Mouse (Mus musculus): ENCODE results near the gene Amt. TPM values are rescaled to one million over a fixed set of nuclear protein-coding genes. Genes with fewer than 3 reads are reported as not detected.
"Not testable (repeated sequence)": the region's sequence is repeated elsewhere in the genome, so short reads cannot be mapped to it uniquely, and the experiment has no call there.

Amt gene
- polyA plus RNA-seq, 1 experiment: 2.0 TPM

GRCm38 (mm10) chr9:108272691-108273090 lies 24.0 kb upstream of the Amt start:
- H3K4me1 ChIP-seq (ENCODE audit: control insufficient read depth, insufficient read depth, insufficient read length, low read length): peaks cover 10% of the 10 kb centered on the region
- 0 out of 2 replicates have a peak overlapping the region, but pooled peaks have one; percentile 5 for H3K4me3 ChIP-seq (ENCODE audit: insufficient read depth, low read depth, low read length)
- H3K27ac ChIP-seq (replicated peaks; ENCODE audit: low read depth, low read length): peak overlapping the region; percentile 64; the same call in 1 of the 2 replicates

- Histone ChIP-seq H3K4me1 (ENCODE audit: control insufficient read depth, insufficient read depth, insufficient read length, low read length) (peaks cover 10% of the 10 kb centered on the region), H3K27ac (replicated peaks; ENCODE audit: low read depth, low read length) (peak overlapping the region; percentile 64), H3K4me3 (ENCODE audit: insufficient read depth, low read depth, low read length) (peak overlapping the region; percentile 19; the same call in 1 of the 2 replicates)
Observed at GRCm38 (mm10) chr9:108273485-108273884, 23.2 kb upstream of the Amt start.

GRCm38 (mm10) chr9:108274476-108275330 lies 21.9 kb upstream of the Amt start:
- Histone ChIP-seq H3K4me3 (ENCODE audit: insufficient read depth, low read depth, low read length) (peak overlapping the region; percentile 49), H3K4me1 (ENCODE audit: control insufficient read depth, insufficient read depth, insufficient read length, low read length) (peaks cover 14% of the 10 kb centered on the region), H3K27ac (replicated peaks; ENCODE audit: low read depth, low read length) (peak overlapping the region; percentile 71)

DNA sequence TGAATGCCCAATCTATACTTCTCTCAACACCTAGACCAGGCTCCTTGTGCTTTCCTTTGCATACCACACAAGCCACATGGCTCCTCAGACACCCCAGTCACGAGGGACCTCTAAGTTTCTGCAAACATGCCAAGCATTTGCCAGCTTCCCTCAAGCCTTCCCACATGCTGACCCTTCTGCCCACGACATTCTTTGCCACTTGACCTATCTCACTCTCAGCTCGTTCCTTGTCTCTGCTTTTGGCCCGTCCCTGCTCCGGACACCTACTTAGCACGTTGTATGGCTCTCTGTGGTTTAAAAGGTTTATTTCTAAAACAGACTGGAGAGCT lies 21.4 kb upstream of the Amt start:
- H3K27ac ChIP-seq (replicated peaks; ENCODE audit: low read depth, low read length): peak overlapping the region; percentile 71
- H3K4me1 ChIP-seq (ENCODE audit: control insufficient read depth, insufficient read depth, insufficient read length, low read length): peaks cover 14% of the 10 kb centered on the region
- no peak overlapping the region for H3K4me3 ChIP-seq (ENCODE audit: insufficient read depth, low read depth, low read length)

GRCm38 (mm10) chr9:108278697-108279450 lies 17.8 kb upstream of the Amt start:
- Histone ChIP-seq H3K4me1 (ENCODE audit: control insufficient read depth, insufficient read depth, insufficient read length, low read length) (peaks cover 7% of the 10 kb centered on the region), H3K27ac (replicated peaks; ENCODE audit: low read depth, low read length) (peak overlapping the region; percentile 91), H3K4me3 (ENCODE audit: insufficient read depth, low read depth, low read length) (no peak overlapping the region)

DNA sequence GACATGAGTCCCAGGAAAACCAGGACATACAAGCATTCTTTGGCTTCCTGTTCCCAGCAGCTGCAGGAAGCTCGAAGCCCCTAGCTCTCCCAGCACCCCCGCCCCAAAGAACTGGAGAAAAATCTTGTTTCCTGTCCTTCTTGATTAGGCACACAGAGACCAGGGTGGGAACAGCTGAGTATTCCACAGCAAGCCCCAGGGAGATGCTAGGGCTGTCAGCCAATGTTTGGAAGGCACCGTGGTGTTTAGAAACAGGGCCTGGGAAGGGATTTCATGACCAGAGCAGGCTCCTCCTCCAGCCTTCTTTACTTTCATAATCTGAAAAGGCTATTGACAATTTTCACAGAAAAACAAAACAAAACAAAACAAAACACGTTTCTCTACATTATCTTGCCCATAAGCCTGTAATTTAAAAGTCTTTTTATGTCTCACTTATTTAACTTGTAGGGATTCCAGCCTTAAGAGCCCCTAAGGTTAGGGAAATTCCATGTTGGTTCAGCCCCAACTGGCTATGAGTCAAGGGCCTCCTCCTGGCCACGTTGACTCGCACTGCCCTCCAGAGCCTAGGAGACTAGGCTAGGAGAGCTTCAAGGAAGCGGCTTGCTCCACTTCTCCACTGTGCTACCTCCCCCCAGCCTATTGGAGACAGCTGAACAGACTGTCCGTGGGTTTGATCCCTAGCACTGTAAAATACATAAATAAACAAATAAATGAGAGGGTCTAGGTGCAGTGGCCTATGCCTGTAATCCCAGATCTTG lies 16.4 kb upstream of the Amt start:
- peak overlapping the region; percentile 72 for H3K27ac ChIP-seq (replicated peaks; ENCODE audit: low read depth, low read length)
- no peak overlapping the region for H3K4me3 ChIP-seq (ENCODE audit: insufficient read depth, low read depth, low read length)
- H3K4me1 ChIP-seq (ENCODE audit: control insufficient read depth, insufficient read depth, insufficient read length, low read length): peaks cover 6% of the 10 kb centered on the region

- peaks cover 2% of the 10 kb centered on the region for H3K4me1 ChIP-seq (ENCODE audit: control insufficient read depth, insufficient read depth, insufficient read length, low read length)
- no peak overlapping the region for H3K27ac ChIP-seq (replicated peaks; ENCODE audit: low read depth, low read length)
- no peak overlapping the region for H3K4me3 ChIP-seq (ENCODE audit: insufficient read depth, low read depth, low read length)
Observed at GRCm38 (mm10) chr9:108284410-108284809, 12.2 kb upstream of the Amt start.

- H3K4me3 ChIP-seq (ENCODE audit: insufficient read depth, low read depth, low read length); H3K4me1 ChIP-seq (ENCODE audit: control insufficient read depth, insufficient read depth, insufficient read length, low read length); H3K27ac ChIP-seq (replicated peaks; ENCODE audit: low read depth, low read length): not testable (repeated sequence)
Observed at GRCm38 (mm10) chr9:108287526-108288238, 9.0 kb upstream of the Amt start.

DNA sequence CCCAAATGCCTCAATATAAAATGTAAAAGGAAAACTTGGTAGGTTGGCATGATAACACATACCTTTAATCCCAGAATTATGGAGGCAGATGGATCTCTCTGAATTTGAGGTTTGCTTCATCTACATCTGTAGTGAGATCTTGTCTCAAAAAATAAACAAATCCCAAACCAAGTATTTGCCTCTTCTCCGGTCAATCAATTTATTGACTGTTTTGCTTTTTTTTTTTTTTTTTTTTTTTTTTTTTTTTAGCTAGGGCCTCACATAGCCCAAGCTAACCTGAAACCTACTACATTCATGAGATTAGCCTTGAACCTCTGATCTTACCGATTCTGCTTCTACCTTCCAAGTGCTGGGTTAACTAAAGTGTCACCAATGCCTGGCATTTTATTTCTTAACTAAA lies 7.3 kb upstream of the Amt start:
- H3K27ac ChIP-seq (replicated peaks; ENCODE audit: low read depth, low read length): no peak overlapping the region
- no peak overlapping the region for H3K4me3 ChIP-seq (ENCODE audit: insufficient read depth, low read depth, low read length)

GRCm38 (mm10) chr9:108290016-108290750 lies 6.5 kb upstream of the Amt start, which contains the start of gene Nicn1:
Nicn1 (plus strand) TSS chr9:108290429.
- no peaks in the 10 kb centered on the region for H3K4me1 ChIP-seq (ENCODE audit: control insufficient read depth, insufficient read depth, insufficient read length, low read length)
- peak within 1 kb of the TSS; percentile 38 for H3K27ac ChIP-seq (replicated peaks; ENCODE audit: low read depth, low read length)
- peak within 1 kb of the TSS; percentile 67 for H3K4me3 ChIP-seq (ENCODE audit: insufficient read depth, low read depth, low read length)

More for the DNA sequence above, 7.3 kb upstream of the Amt start:
- no peaks in the 10 kb centered on the region for H3K4me1 ChIP-seq (ENCODE audit: control insufficient read depth, insufficient read depth, insufficient read length, low read length)

DNA sequence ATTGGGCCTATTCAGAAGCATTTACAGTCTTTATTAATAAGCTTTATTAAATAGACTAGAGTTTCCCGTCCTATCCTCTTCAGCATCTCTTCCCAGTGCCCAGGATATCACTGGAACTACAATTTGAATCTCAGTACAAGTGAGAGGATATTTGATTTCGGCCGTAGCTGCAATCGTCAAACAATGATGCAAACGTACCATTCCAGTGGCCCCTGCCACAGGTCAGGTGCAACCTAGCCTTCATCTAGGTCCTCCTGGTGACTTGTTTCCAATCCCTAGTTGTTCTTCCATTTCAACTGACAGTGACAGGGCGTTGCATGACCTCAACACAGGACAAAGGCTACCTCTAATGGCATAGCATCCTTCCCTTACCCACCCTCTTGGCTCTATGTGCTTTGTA lies 5.9 kb upstream of the Amt start:
- Histone ChIP-seq H3K4me3 (ENCODE audit: insufficient read depth, low read depth, low read length) (peak overlapping the region; percentile 67), H3K4me1 (ENCODE audit: control insufficient read depth, insufficient read depth, insufficient read length, low read length) (no peaks in the 10 kb centered on the region), H3K27ac (replicated peaks; ENCODE audit: low read depth, low read length) (no peak overlapping the region)

GRCm38 (mm10) chr9:108301853-108302252 lies 5.2 kb downstream of the Amt start:
- H3K27ac ChIP-seq (replicated peaks; ENCODE audit: low read depth, low read length): no peak overlapping the region
- 0 out of 2 replicates have a peak, but pooled peaks cover 4% of the 10 kb centered on the region for H3K4me1 ChIP-seq (ENCODE audit: control insufficient read depth, insufficient read depth, insufficient read length, low read length)
- H3K4me3 ChIP-seq (ENCODE audit: insufficient read depth, low read depth, low read length): no peak overlapping the region

DNA sequence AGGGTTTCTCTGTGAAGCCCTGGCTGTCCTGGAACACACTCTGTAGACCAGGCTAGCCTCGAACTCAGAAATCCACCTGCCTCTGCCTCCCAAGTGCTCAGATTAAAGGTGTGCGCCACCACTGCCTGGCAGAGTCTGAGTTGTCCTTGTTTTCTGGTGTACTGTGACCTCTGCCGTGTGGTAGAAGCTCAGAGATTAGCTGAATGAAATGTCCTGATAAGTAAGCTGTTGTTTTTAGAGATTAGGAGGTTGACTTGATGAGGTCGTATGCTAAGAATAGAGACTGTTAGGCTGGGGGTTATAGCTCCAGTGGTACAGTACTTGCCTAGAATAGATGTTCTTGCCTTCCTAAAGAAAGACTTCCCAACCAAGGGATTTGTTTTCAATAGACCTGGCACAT lies 8.1 kb downstream of the Amt start:
- H3K4me1 ChIP-seq (ENCODE audit: control insufficient read depth, insufficient read depth, insufficient read length, low read length): peaks cover 7% of the 10 kb centered on the region; the same call in 1 of the 2 replicates
- H3K27ac ChIP-seq (replicated peaks; ENCODE audit: low read depth, low read length): no peak overlapping the region
- peak overlapping the region; percentile 73 for H3K4me3 ChIP-seq (ENCODE audit: insufficient read depth, low read depth, low read length)

GRCm38 (mm10) chr9:108305170-108305569 lies 8.5 kb downstream of the Amt start:
- H3K27ac ChIP-seq (replicated peaks; ENCODE audit: low read depth, low read length): peak overlapping the region; percentile 88
- peak overlapping the region; percentile 73 for H3K4me3 ChIP-seq (ENCODE audit: insufficient read depth, low read depth, low read length)
- H3K4me1 ChIP-seq (ENCODE audit: control insufficient read depth, insufficient read depth, insufficient read length, low read length): peaks cover 7% of the 10 kb centered on the region; the same call in 1 of the 2 replicates
